Mouse (Mus musculus): ENCODE measurements around the gene Agt. TPM values are rescaled to one million over a fixed set of nuclear protein-coding genes. Genes with fewer than 3 reads are reported as not detected.
A peak's percentile ranks its signal among the peaks of the same experiment; 100 is the strongest.

The Agt gene
- polyA plus RNA-seq, 1 experiment, result not detected

GRCm38 (mm10) chr8:124535451-124535850 lies 34.1 kb downstream of the Agt start:
- Histone ChIP-seq H3K4me3 (ENCODE audit: insufficient read depth, low read length) (no peak overlapping the region), H3K27ac (ENCODE audit: insufficient read depth, low read depth, low read length) (no peak overlapping the region), H3K4me1 (ENCODE audit: control insufficient read depth, insufficient read depth, low read length) (no peaks in the 10 kb centered on the region)
- TF ChIP-seq CTCF (IDR thresholded peaks at IDR 0.05; ENCODE audit: low read depth, low read length) (no peak), POLR2A (IDR thresholded peaks at IDR 0.05; ENCODE audit: borderline replicate concordance, low read depth, low read length) (no peak)

GRCm38 (mm10) chr8:124532626-124533025 lies 36.9 kb downstream of the Agt start:
- Histone ChIP-seq H3K4me1 (ENCODE audit: control insufficient read depth, insufficient read depth, low read length) (no peaks in the 10 kb centered on the region), H3K4me3 (ENCODE audit: insufficient read depth, low read length) (no peak overlapping the region), H3K27ac (ENCODE audit: insufficient read depth, low read depth, low read length) (no peak overlapping the region)
- TF ChIP-seq CTCF (IDR thresholded peaks at IDR 0.05; ENCODE audit: low read depth, low read length), result no peak
- TF ChIP-seq POLR2A (IDR thresholded peaks at IDR 0.05; ENCODE audit: borderline replicate concordance, low read depth, low read length), result no peak

GRCm38 (mm10) chr8:124530996-124531395 lies 38.5 kb downstream of the Agt start:
- TF ChIP-seq POLR2A (IDR thresholded peaks at IDR 0.05; ENCODE audit: borderline replicate concordance, low read depth, low read length), result no peak
- TF ChIP-seq CTCF (IDR thresholded peaks at IDR 0.05; ENCODE audit: low read depth, low read length), result no peak
- Histone ChIP-seq H3K27ac (ENCODE audit: insufficient read depth, low read depth, low read length) (no peak overlapping the region), H3K4me1 (ENCODE audit: control insufficient read depth, insufficient read depth, low read length) (no peaks in the 10 kb centered on the region), H3K4me3 (ENCODE audit: insufficient read depth, low read length) (no peak overlapping the region)

DNA sequence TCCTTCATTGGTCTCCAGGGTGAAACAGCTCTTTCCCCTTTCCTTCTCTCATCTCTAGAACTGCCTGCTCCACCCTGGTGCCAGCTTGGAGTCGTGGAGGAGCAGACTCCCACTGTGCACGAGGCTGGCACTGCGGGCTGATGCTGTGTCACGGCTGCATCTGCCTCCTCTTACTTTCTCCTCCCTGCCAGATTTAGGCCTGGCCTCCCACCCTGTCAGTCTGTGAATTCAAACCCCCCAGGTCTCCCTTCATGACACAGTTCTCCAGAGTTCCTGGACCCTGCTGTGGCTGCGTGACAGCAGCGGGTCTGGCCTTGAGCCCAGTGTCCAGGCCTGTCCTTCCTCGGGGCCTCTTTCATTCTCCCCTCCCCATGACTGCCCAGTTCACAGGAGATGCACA lies 39.0 kb downstream of the Agt start:
- TF ChIP-seq CTCF (IDR thresholded peaks at IDR 0.05; ENCODE audit: low read depth, low read length) (no peak), POLR2A (IDR thresholded peaks at IDR 0.05; ENCODE audit: borderline replicate concordance, low read depth, low read length) (no peak)

GRCm38 (mm10) chr8:124530076-124530475 lies 39.4 kb downstream of the Agt start:
- H3K4me3 ChIP-seq (ENCODE audit: insufficient read depth, low read length), result no peak overlapping the region
- no peak for TF ChIP-seq CTCF (IDR thresholded peaks at IDR 0.05; ENCODE audit: low read depth, low read length)
- no peak for TF ChIP-seq POLR2A (IDR thresholded peaks at IDR 0.05; ENCODE audit: borderline replicate concordance, low read depth, low read length)

More for the DNA sequence above, 39.0 kb downstream of the Agt start:
- Histone ChIP-seq H3K4me1 (ENCODE audit: control insufficient read depth, insufficient read depth, low read length) (no peaks in the 10 kb centered on the region), H3K4me3 (ENCODE audit: insufficient read depth, low read length) (no peak overlapping the region), H3K27ac (ENCODE audit: insufficient read depth, low read depth, low read length) (no peak overlapping the region)

DNA sequence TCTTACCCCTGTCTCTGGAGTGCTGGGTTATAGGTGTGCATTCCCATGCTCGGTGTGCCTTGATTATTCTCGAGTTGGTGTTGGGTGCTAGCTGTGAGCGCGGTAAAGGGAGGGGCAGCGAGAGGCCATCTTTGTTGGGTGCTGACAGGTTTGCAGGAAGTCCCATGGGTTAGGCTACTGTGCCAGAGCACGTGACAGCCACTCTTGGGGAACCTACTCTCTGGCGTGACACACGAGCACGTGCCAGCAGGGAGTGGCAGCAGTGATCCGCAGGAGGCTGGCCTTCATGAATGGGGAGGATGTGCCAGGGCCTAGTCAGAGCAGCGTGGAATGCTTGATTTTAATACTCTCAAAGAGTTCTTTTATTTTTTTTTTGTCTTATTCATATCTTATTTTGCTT lies 43.2 kb downstream of the Agt start:
- peaks cover 10% of the 10 kb centered on the region for H3K4me1 ChIP-seq (ENCODE audit: control insufficient read depth, insufficient read depth, low read length)
- H3K27ac ChIP-seq (ENCODE audit: insufficient read depth, low read depth, low read length), result no peak overlapping the region
- no peak overlapping the region for H3K4me3 ChIP-seq (ENCODE audit: insufficient read depth, low read length)
- TF ChIP-seq POLR2A (IDR thresholded peaks at IDR 0.05; ENCODE audit: borderline replicate concordance, low read depth, low read length), result no peak
- TF ChIP-seq CTCF (IDR thresholded peaks at IDR 0.05; ENCODE audit: low read depth, low read length), result no peak

More at GRCm38 (mm10) chr8:124530076-124530475, 39.4 kb downstream of the Agt start:
- Histone ChIP-seq H3K27ac (ENCODE audit: insufficient read depth, low read depth, low read length) (no peak overlapping the region), H3K4me1 (ENCODE audit: control insufficient read depth, insufficient read depth, low read length) (no peaks in the 10 kb centered on the region)

DNA sequence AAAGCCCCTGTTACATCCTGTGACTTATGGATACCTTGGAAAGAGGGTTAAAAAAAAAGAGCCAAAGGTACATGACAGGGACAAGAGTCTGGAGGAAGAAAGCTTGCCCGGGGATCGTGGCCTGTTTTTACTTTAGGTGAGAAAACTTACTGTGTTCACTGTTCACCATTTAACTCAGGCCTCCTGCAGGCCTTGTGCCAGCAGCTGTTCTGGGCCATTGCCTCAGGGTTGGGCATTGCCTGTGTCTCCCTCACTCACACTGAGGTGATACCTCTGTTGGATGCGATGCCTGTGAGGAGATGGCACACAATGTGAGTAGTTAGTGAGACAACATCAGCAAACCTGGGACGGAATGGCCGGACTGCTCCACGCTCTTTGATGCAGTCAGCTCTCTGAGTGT lies 47.6 kb downstream of the Agt start:
- TF ChIP-seq POLR2A (IDR thresholded peaks at IDR 0.05; ENCODE audit: borderline replicate concordance, low read depth, low read length) (no peak), CTCF (IDR thresholded peaks at IDR 0.05; ENCODE audit: low read depth, low read length) (no peak)
- no peak overlapping the region for H3K27ac ChIP-seq (ENCODE audit: insufficient read depth, low read depth, low read length)
- peaks cover 18% of the 10 kb centered on the region for H3K4me1 ChIP-seq (ENCODE audit: control insufficient read depth, insufficient read depth, low read length)
- H3K4me3 ChIP-seq (ENCODE audit: insufficient read depth, low read length), result peak overlapping the region; percentile 76

GRCm38 (mm10) chr8:124520249-124521080 lies 49.0 kb downstream of the Agt start, which contains the start of gene Cog2:
Gene Cog2, plus strand, starts transcription at chr8:124520767.
- TF ChIP-seq POLR2A (IDR thresholded peaks at IDR 0.05; ENCODE audit: borderline replicate concordance, low read depth, low read length), result no peak
- peak; percentile 34; the same call in 1 of the 2 replicates for TF ChIP-seq CTCF (IDR thresholded peaks at IDR 0.05; ENCODE audit: low read depth, low read length)
- peak within 1 kb of the TSS; percentile 76 for H3K4me3 ChIP-seq (ENCODE audit: insufficient read depth, low read length)
- H3K4me1 ChIP-seq (ENCODE audit: control insufficient read depth, insufficient read depth, low read length), result peaks cover 29% of the 10 kb centered on the region
- peak within 1 kb of the TSS; percentile 10; the same call in 1 of the 2 replicates for H3K27ac ChIP-seq (ENCODE audit: insufficient read depth, low read depth, low read length)

- peaks cover 28% of the 10 kb centered on the region for H3K4me1 ChIP-seq (ENCODE audit: control insufficient read depth, insufficient read depth, low read length)
- H3K27ac ChIP-seq (ENCODE audit: insufficient read depth, low read depth, low read length), result peak overlapping the region; percentile 66
- TF ChIP-seq POLR2A (IDR thresholded peaks at IDR 0.05; ENCODE audit: borderline replicate concordance, low read depth, low read length) (no peak), CTCF (IDR thresholded peaks at IDR 0.05; ENCODE audit: low read depth, low read length) (no peak)
- H3K4me3 ChIP-seq (ENCODE audit: insufficient read depth, low read length), result no peak overlapping the region
These were observed 52.4 kb downstream of the Agt start for GRCm38 (mm10) chr8:124517142-124517541.

DNA sequence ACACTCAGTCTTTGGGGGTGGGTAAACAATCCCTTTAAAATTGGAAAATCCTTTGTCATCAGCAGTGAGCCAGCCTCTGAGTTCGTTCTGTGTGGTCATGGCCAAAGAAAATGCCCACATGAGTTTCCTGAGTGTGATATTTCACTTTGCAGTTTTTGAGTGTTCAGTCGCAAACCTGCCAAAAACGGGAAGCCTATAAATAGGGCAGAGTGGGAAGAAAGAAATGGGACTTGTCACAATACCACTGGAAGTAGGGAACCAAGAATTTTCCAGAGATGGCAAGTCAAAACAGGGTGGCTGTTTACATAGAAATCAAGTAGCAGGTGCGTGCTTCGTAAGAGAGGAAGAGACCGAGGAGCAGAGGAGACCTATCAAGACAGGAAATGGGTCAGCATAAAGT lies 53.0 kb downstream of the Agt start:
- Histone ChIP-seq H3K4me3 (ENCODE audit: insufficient read depth, low read length) (no peak overlapping the region), H3K27ac (ENCODE audit: insufficient read depth, low read depth, low read length) (peak overlapping the region; percentile 66), H3K4me1 (ENCODE audit: control insufficient read depth, insufficient read depth, low read length) (peaks cover 25% of the 10 kb centered on the region)
- TF ChIP-seq CTCF (IDR thresholded peaks at IDR 0.05; ENCODE audit: low read depth, low read length), result no peak
- TF ChIP-seq POLR2A (IDR thresholded peaks at IDR 0.05; ENCODE audit: borderline replicate concordance, low read depth, low read length), result no peak
